Mouse (Mus musculus) layer of hippocampus, adult 18-20 months (tissue): ENCODE measurements around the gene Zfp326. TPM values are rescaled to one million over a fixed set of nuclear protein-coding genes. Genes with fewer than 3 reads are reported as not detected.

Source experiments
- DNase-seq, 2 experiments: peaks; one replicate each; pipeline ENCODE4 v3.0.0; 2022; ENCODE audit warnings: low spot score in 2 of 2
- total RNA-seq, 2 experiments: library from RNA; stranded (reverse); gene quantifications; 2 replicates each; pipeline ENCODE4 v1.2.3; 2021

The Zfp326 gene
- total RNA-seq, 2 experiments from 2014 or later: 34.2 to 34.6 TPM

- DNase-seq: no peak
Observed at GRCm38 (mm10) chr5:105867427-105867826, 8.9 kb upstream of the Zfp326 start.

GRCm38 (mm10) chr5:105867841-105868447 lies 8.4 kb upstream of the Zfp326 start:
- no peak for DNase-seq

GRCm38 (mm10) chr5:105868593-105868992 lies 7.8 kb upstream of the Zfp326 start:
- peak; percentile 69 to 89 for DNase-seq

GRCm38 (mm10) chr5:105869739-105870138 lies 6.6 kb upstream of the Zfp326 start:
- no peak for DNase-seq

- DNase-seq: no peak
Observed at GRCm38 (mm10) chr5:105871140-105871539, 5.2 kb upstream of the Zfp326 start.

GRCm38 (mm10) chr5:105872176-105872575 lies 4.2 kb upstream of the Zfp326 start:
- DNase-seq: no peak

- DNase-seq: no peak
Observed at GRCm38 (mm10) chr5:105872916-105873315, 3.4 kb upstream of the Zfp326 start.

GRCm38 (mm10) chr5:105873774-105874173 lies 2.6 kb upstream of the Zfp326 start:
- DNase-seq: no peak

GRCm38 (mm10) chr5:105874476-105874875 lies 1.9 kb upstream of the Zfp326 start:
- DNase-seq: no peak

GRCm38 (mm10) chr5:105876925-105877774 lies 785 bp downstream of the Zfp326 start:
- peak in 1 of 2 experiments; percentile 34 for DNase-seq

- DNase-seq: no peak
Observed at GRCm38 (mm10) chr5:105887317-105887716, 11.0 kb downstream of the Zfp326 start.

GRCm38 (mm10) chr5:105898161-105898560 lies 21.8 kb downstream of the Zfp326 start:
- DNase-seq: no peak

GRCm38 (mm10) chr5:105909209-105909608 lies 32.8 kb downstream of the Zfp326 start:
- no peak for DNase-seq

GRCm38 (mm10) chr5:105909671-105910070 lies 33.3 kb downstream of the Zfp326 start:
- DNase-seq: no peak

GRCm38 (mm10) chr5:105911498-105911897 lies 35.1 kb downstream of the Zfp326 start:
- DNase-seq: no peak

- DNase-seq: no peak
Observed at GRCm38 (mm10) chr5:105917398-105917797, 41.0 kb downstream of the Zfp326 start.

- DNase-seq: no peak
Observed at GRCm38 (mm10) chr5:105918289-105918688, 41.9 kb downstream of the Zfp326 start.

GRCm38 (mm10) chr5:105922818-105923487 lies 46.6 kb downstream of the Zfp326 start:
- DNase-seq: no peak

- no peak for DNase-seq
Observed at GRCm38 (mm10) chr5:105924347-105924746, 48.0 kb downstream of the Zfp326 start.

- no peak for DNase-seq
Observed at GRCm38 (mm10) chr5:105925568-105926255, 49.3 kb downstream of the Zfp326 start.

GRCm38 (mm10) chr5:105930282-105930681 lies 53.9 kb downstream of the Zfp326 start:
- DNase-seq: no peak
